8 mouse cellular contexts compared by ENCODE assay signal in genomic region chr17:25133275-25133698, GRCm38 (mm10). TPM values are rescaled to one million over a fixed set of nuclear protein-coding genes. Genes with fewer than 3 reads are reported as not detected.
DNase-seq lines count a peak whose midpoint lies in the region; ATAC-seq lines count a peak whose summit lies in the region.

Gene Clcn7, plus strand, starts transcription at chr17:25133391.

- peak within 1 kb of the TSS; percentile 76 for H3K4me2 ChIP-seq in hindbrain, embryonic 16.5 days (ENCODE audit: low read length)

- H3K27me3 ChIP-seq in hindbrain, embryonic 16.5 days (replicated peaks; ENCODE audit: control insufficient read depth, insufficient read depth, low read length): no peaks in the 10 kb centered on the region

- no peaks in the 10 kb centered on the region for H3K36me3 ChIP-seq in hindbrain, embryonic 16.5 days (ENCODE audit: control insufficient read depth, insufficient read depth, low read length)
- H3K36me3 ChIP-seq in macrophage (ENCODE audit: inconsistent target): no peaks in the 10 kb centered on the region

- peak; percentile 82 for DNase-seq in T-cell, adult 2 months (ENCODE audit: low spot score)
- DNase-seq in cerebellum, postnatal 36 days: peak; percentile 97 to 99
- peak; percentile 96 for DNase-seq in gastrocnemius, adult 18-20 months (ENCODE audit: low spot score)
- DNase-seq in left cerebral cortex, adult 18-20 months (ENCODE audit: low spot score in 2 of 2): peak; percentile 97
- DNase-seq in right cerebral cortex, adult 18-20 months: peak; percentile 97
- peak; percentile 79 for DNase-seq in urinary bladder, postnatal 10 days (ENCODE audit: low spot score)

- no peaks in the 10 kb centered on the region for H3K9me3 ChIP-seq in hindbrain, embryonic 16.5 days (ENCODE audit: control insufficient read depth, low read length)

- WGBS in hindbrain, embryonic 16.5 days: under 1% methylated on average over 40 of the region's 40 CpGs
- under 1% methylated on average over 39 of the region's 40 CpGs for WGBS in macrophage (ENCODE audit: missing documents)

- H3K4me3 ChIP-seq in hindbrain, embryonic 16.5 days (ENCODE audit: low read length): peak within 1 kb of the TSS; percentile 87
- H3K4me3 ChIP-seq in macrophage (ENCODE audit: inconsistent target): peak within 1 kb of the TSS; percentile 85

- ATAC-seq in hindbrain, embryonic 16.5 days: peak; percentile 96

- peaks cover 50% of the 10 kb centered on the region for H3K79me2 ChIP-seq in macrophage (ENCODE audit: inconsistent target)

- peaks cover 11% of the 10 kb centered on the region for H3K4me1 ChIP-seq in hindbrain, embryonic 16.5 days (ENCODE audit: control insufficient read depth, insufficient read depth, low read depth, low read length)

- peak within 1 kb of the TSS; percentile 79 for H3K9ac ChIP-seq in hindbrain, embryonic 16.5 days (ENCODE audit: low read depth, low read length)

- H3K27ac ChIP-seq in hindbrain, embryonic 16.5 days (ENCODE audit: low read depth, low read length): peak within 1 kb of the TSS; percentile 61
- peak within 1 kb of the TSS; percentile 96 for H3K27ac ChIP-seq in macrophage

RNA-seq across cellular contexts. Expression of gene Clcn7, which starts in this region (rescaled TPM):
- 10 to 100 TPM; 15.0 to 16.0 TPM for total RNA-seq in gastrocnemius, adult 18-20 months (2021)
- 28.9 and 34.3 TPM in 2 replicates for polyA plus RNA-seq in hindbrain, embryonic 16.5 days (2015; fragmentation: Nextera tagmentation; extraction: Ambion mirVana)
- total RNA-seq in left cerebral cortex, adult 18-20 months (2021): 10 to 100 TPM; 46.9 to 47.0 TPM
- 1,000 to 10,000 TPM in 4 of 26 experiments, 100 to 1,000 TPM in 22; 373 to 1,518 (median 703) TPM for total RNA-seq in macrophage (2018; cell fraction: chromatin; rRNA removed)
- total RNA-seq in macrophage (2018; cell fraction: cytosol; rRNA removed): 100 to 1,000 TPM; 146 to 320 (median 222) TPM
- total RNA-seq in macrophage (2018; cell fraction: nucleus; rRNA removed): 100 to 1,000 TPM; 273 to 894 (median 489) TPM
- polyA plus RNA-seq in macrophage (2018): 98.1 to 170 TPM (median 98.2 TPM) in 3 replicates

Comparison
In these comparisons a context has a peak if more than half of its experiments do, and no peak if none do; other contexts are left out.
1. Peak in every context shown above with its lines: DNase-seq, ATAC-seq, H3K4me3 ChIP-seq and H3K27ac ChIP-seq.